Mouse (Mus musculus): ENCODE results near the gene Nfya.

Gene Nfya

DNA sequence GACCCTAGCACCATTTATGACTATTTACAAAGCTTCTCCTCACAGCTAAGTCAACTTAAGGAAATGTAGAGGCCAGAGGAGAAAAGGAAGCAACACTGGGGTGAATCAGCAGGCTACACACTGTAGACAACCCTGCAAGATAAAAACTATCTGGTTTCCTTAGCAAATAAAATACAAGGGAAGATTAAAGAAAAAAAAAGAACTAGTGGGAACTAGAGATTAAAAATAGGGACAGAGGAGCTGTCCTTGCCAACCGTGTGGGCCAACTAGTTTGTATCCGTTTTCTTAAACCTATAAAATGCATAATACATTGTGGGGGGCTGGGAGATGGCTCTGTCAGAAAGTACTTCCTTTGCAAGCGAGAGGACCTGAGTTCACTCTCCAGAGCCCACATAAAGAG, 67.8 kb downstream of the Nfya start:
- DNase-seq = no peak

GRCm38 (mm10) chr17:48340267-48340666, 69.4 kb downstream of the Nfya start:
- DNase-seq = no peak
